Mouse (Mus musculus) c-Kit-positive CD71-positive TER-119-negative erythroid progenitor cells, embryonic 14.5 days (primary cell): Measurements from ENCODE around the gene Prkar1b.

Source experiments
- DNase-seq: peaks from one replicate; pipeline ENCODE4 v3.0.0-alpha.2; 2013; ENCODE audit warnings: low read depth

Gene Prkar1b

DNA sequence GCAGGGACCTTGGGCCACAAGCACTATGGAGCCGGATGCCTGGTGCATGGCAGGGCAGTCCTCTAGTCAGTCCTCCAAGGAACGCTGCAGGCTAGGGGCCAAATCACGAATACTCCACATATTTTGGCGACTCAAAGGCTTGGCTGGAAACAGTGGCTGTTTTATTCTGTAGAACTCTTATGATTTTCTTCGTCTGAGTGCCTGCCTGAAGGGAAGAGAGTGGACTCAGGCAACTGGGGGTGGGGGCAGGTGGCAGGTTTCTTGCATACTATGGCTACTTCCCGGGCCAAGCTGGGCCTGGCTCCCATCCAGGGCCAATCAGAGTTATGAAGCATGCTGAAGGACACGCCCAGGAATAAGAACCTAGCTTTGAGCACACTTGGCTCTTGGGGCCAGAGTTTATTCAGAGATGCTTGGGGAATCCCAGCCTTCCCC is 179.7 kb downstream of the Prkar1b start:
- no peak for DNase-seq
